Mouse (Mus musculus) testis, adult 2 months (tissue): ENCODE data around the gene Adamts15.

Source experiments
- CTCF ChIP-seq: fragments of 200-500 bp; IDR thresholded peaks from 2 replicates; pipeline ENCODE4 v1.5.1; 2012; ENCODE audit warnings: low read depth, mild to moderate bottlenecking, inconsistent platforms, low read length, moderate library complexity; ENCODE audit not compliant: control insufficient read depth, insufficient read depth, insufficient replicate concordance
- POLR2A ChIP-seq: fragments of 200-500 bp; IDR thresholded peaks from 2 replicates; pipeline ENCODE4 v1.6.1; 2012; ENCODE audit warnings: low read depth, mild to moderate bottlenecking, inconsistent platforms, low read length, moderate library complexity; ENCODE audit not compliant: control insufficient read depth

DNA sequence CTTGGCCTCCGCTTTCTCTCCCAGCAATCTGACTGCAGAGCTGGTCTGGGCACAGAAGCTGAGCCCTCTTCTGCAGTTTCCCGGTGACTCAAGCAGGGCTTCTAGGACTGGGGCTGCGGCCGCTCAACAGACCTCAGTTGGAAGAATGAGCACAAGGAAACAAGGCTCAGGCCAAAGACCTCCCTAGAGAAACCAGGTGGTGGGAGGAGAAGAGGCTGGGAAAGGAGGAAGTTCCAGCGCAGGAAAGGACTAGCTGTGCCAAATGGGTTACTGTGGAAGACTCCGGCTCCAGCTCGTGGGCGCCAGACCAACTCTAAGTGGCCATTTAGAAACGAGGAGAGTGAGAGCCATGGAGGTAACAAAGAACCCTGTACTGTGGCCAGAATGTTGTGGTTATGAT, 2.6 kb downstream of the Adamts15 start:
- no peak for TF ChIP-seq CTCF
- TF ChIP-seq POLR2A = no peak
